Mouse (Mus musculus): ENCODE measurements around the gene Impg1. TPM values are rescaled to one million over a fixed set of nuclear protein-coding genes. Genes with fewer than 3 reads are reported as not detected.
"Not testable (repeated sequence)": the region's sequence is repeated elsewhere in the genome, so short reads cannot be mapped to it uniquely, and the experiment has no call there.

The Impg1 gene
- total and polyA plus RNA-seq, 3 experiments, result not detected

- no peak for TF ChIP-seq TAL1 (conservative IDR thresholded peaks at IDR 0.05; ENCODE audit: low read depth, low read length)
- no peak for TF ChIP-seq GATA2 (IDR thresholded peaks at IDR 0.05; ENCODE audit: borderline replicate concordance, low read depth, low read length)
- TF ChIP-seq GATA1 (IDR thresholded peaks at IDR 0.05; ENCODE audit: borderline replicate concordance, low read length), result no peak
- no peak for TF ChIP-seq POLR2AphosphoS5 (IDR thresholded peaks at IDR 0.05; ENCODE audit: insufficient replicate concordance, low read depth, low read length)
- TF ChIP-seq CTCF (IDR thresholded peaks at IDR 0.05; ENCODE audit: low read depth, low read length), result no peak
- no peak for ATAC-seq (ENCODE audit: extremely low read depth, insufficient number of reproducible peaks, low FRiP score, poor library complexity, severe bottlenecking)
- no peaks in the 10 kb centered on the region for H3K36me3 ChIP-seq (replicated peaks)
- H3K4me1 ChIP-seq (ENCODE audit: insufficient read depth, low read depth, low read length), result no peaks in the 10 kb centered on the region
- no peak for DNase-seq (ENCODE audit: low spot score)
- no peak overlapping the region for H3K4me3 ChIP-seq (ENCODE audit: low read depth, low read length)
- H3K27me3 ChIP-seq (ENCODE audit: insufficient read depth, low read length), result peaks cover 9% of the 10 kb centered on the region
- H3K9me3 ChIP-seq (replicated peaks), result no peaks in the 10 kb centered on the region
Observed at GRCm38 (mm10) chr9:80338026-80338425, 127.3 kb downstream of the Impg1 start.

- Histone ChIP-seq H3K36me3 (replicated peaks) (no peaks in the 10 kb centered on the region), H3K9me3 (replicated peaks) (no peaks in the 10 kb centered on the region), H3K4me3 (ENCODE audit: low read depth, low read length) (no peak overlapping the region), H3K4me1 (ENCODE audit: insufficient read depth, low read depth, low read length) (no peaks in the 10 kb centered on the region), H3K27me3 (ENCODE audit: insufficient read depth, low read length) (peaks cover 9% of the 10 kb centered on the region)
- TF ChIP-seq GATA1 (IDR thresholded peaks at IDR 0.05; ENCODE audit: borderline replicate concordance, low read length) (no peak), TAL1 (conservative IDR thresholded peaks at IDR 0.05; ENCODE audit: low read depth, low read length) (no peak), GATA2 (IDR thresholded peaks at IDR 0.05; ENCODE audit: borderline replicate concordance, low read depth, low read length) (no peak), CTCF (IDR thresholded peaks at IDR 0.05; ENCODE audit: low read depth, low read length) (no peak), POLR2AphosphoS5 (IDR thresholded peaks at IDR 0.05; ENCODE audit: insufficient replicate concordance, low read depth, low read length) (no peak)
- no peak for DNase-seq (ENCODE audit: low spot score)
- no peak for ATAC-seq (ENCODE audit: extremely low read depth, insufficient number of reproducible peaks, low FRiP score, poor library complexity, severe bottlenecking)
Observed at GRCm38 (mm10) chr9:80335660-80336357, 129.5 kb downstream of the Impg1 start.

GRCm38 (mm10) chr9:80333998-80334605 lies 131.2 kb downstream of the Impg1 start:
- no peaks in the 10 kb centered on the region for H3K4me1 ChIP-seq (ENCODE audit: insufficient read depth, low read depth, low read length)
- peaks cover 9% of the 10 kb centered on the region for H3K27me3 ChIP-seq (ENCODE audit: insufficient read depth, low read length)
- no peaks in the 10 kb centered on the region for H3K9me3 ChIP-seq (replicated peaks)
- no peak overlapping the region for H3K4me3 ChIP-seq (ENCODE audit: low read depth, low read length)
- DNase-seq (ENCODE audit: low spot score) (no peak), ATAC-seq (ENCODE audit: extremely low read depth, insufficient number of reproducible peaks, low FRiP score, poor library complexity, severe bottlenecking) (no peak)
- H3K36me3 ChIP-seq (replicated peaks), result no peaks in the 10 kb centered on the region
- TF ChIP-seq POLR2AphosphoS5 (IDR thresholded peaks at IDR 0.05; ENCODE audit: insufficient replicate concordance, low read depth, low read length), result no peak
- no peak for TF ChIP-seq GATA1 (IDR thresholded peaks at IDR 0.05; ENCODE audit: borderline replicate concordance, low read length)
- no peak for TF ChIP-seq CTCF (IDR thresholded peaks at IDR 0.05; ENCODE audit: low read depth, low read length)
- no peak for TF ChIP-seq TAL1 (conservative IDR thresholded peaks at IDR 0.05; ENCODE audit: low read depth, low read length)
- no peak for TF ChIP-seq GATA2 (IDR thresholded peaks at IDR 0.05; ENCODE audit: borderline replicate concordance, low read depth, low read length)

GRCm38 (mm10) chr9:80333466-80333865 lies 131.8 kb downstream of the Impg1 start:
- no peak for DNase-seq (ENCODE audit: low spot score)
- ATAC-seq (ENCODE audit: extremely low read depth, insufficient number of reproducible peaks, low FRiP score, poor library complexity, severe bottlenecking), result no peak
- TF ChIP-seq TAL1 (conservative IDR thresholded peaks at IDR 0.05; ENCODE audit: low read depth, low read length) (no peak), POLR2AphosphoS5 (IDR thresholded peaks at IDR 0.05; ENCODE audit: insufficient replicate concordance, low read depth, low read length) (no peak), GATA1 (IDR thresholded peaks at IDR 0.05; ENCODE audit: borderline replicate concordance, low read length) (no peak), GATA2 (IDR thresholded peaks at IDR 0.05; ENCODE audit: borderline replicate concordance, low read depth, low read length) (no peak), CTCF (IDR thresholded peaks at IDR 0.05; ENCODE audit: low read depth, low read length) (no peak)

GRCm38 (mm10) chr9:80332153-80332552 lies 133.1 kb downstream of the Impg1 start:
- no peak overlapping the region for H3K4me3 ChIP-seq (ENCODE audit: low read depth, low read length)
- no peaks in the 10 kb centered on the region for H3K9me3 ChIP-seq (replicated peaks)
- TF ChIP-seq GATA1 (IDR thresholded peaks at IDR 0.05; ENCODE audit: borderline replicate concordance, low read length) (no peak), TAL1 (conservative IDR thresholded peaks at IDR 0.05; ENCODE audit: low read depth, low read length) (no peak), CTCF (IDR thresholded peaks at IDR 0.05; ENCODE audit: low read depth, low read length) (no peak), POLR2AphosphoS5 (IDR thresholded peaks at IDR 0.05; ENCODE audit: insufficient replicate concordance, low read depth, low read length) (no peak), GATA2 (IDR thresholded peaks at IDR 0.05; ENCODE audit: borderline replicate concordance, low read depth, low read length) (no peak)
- no peaks in the 10 kb centered on the region for H3K4me1 ChIP-seq (ENCODE audit: insufficient read depth, low read depth, low read length)
- ATAC-seq (ENCODE audit: extremely low read depth, insufficient number of reproducible peaks, low FRiP score, poor library complexity, severe bottlenecking) (no peak; the same call in 1 of the 2 replicates), DNase-seq (ENCODE audit: low spot score) (peak; percentile 2)
- peaks cover 9% of the 10 kb centered on the region for H3K27me3 ChIP-seq (ENCODE audit: insufficient read depth, low read length)
- H3K36me3 ChIP-seq (replicated peaks), result no peaks in the 10 kb centered on the region

More at GRCm38 (mm10) chr9:80333466-80333865, 131.8 kb downstream of the Impg1 start:
- Histone ChIP-seq H3K36me3 (replicated peaks) (no peaks in the 10 kb centered on the region), H3K27me3 (ENCODE audit: insufficient read depth, low read length) (peaks cover 9% of the 10 kb centered on the region), H3K4me1 (ENCODE audit: insufficient read depth, low read depth, low read length) (no peaks in the 10 kb centered on the region), H3K9me3 (replicated peaks) (no peaks in the 10 kb centered on the region), H3K4me3 (ENCODE audit: low read depth, low read length) (no peak overlapping the region)

- H3K27me3 ChIP-seq (ENCODE audit: insufficient read depth, low read length); DNase-seq (ENCODE audit: low spot score); H3K9me3 ChIP-seq (replicated peaks); H3K36me3 ChIP-seq (replicated peaks); H3K4me1 ChIP-seq (ENCODE audit: insufficient read depth, low read depth, low read length); H3K4me3 ChIP-seq (ENCODE audit: low read depth, low read length); ATAC-seq (ENCODE audit: extremely low read depth, insufficient number of reproducible peaks, low FRiP score, poor library complexity, severe bottlenecking): not testable (repeated sequence)
Observed at GRCm38 (mm10) chr9:80321051-80321887, 144.0 kb downstream of the Impg1 start.
